Mouse (Mus musculus): ENCODE results near the gene Herc1. TPM values are rescaled to one million over a fixed set of nuclear protein-coding genes. Genes with fewer than 3 reads are reported as not detected.

Gene Herc1
- polyA plus RNA-seq (2015; fragmentation: Nextera tagmentation; extraction: Ambion mirVana) = 10.0 TPM in 2 replicates

DNA sequence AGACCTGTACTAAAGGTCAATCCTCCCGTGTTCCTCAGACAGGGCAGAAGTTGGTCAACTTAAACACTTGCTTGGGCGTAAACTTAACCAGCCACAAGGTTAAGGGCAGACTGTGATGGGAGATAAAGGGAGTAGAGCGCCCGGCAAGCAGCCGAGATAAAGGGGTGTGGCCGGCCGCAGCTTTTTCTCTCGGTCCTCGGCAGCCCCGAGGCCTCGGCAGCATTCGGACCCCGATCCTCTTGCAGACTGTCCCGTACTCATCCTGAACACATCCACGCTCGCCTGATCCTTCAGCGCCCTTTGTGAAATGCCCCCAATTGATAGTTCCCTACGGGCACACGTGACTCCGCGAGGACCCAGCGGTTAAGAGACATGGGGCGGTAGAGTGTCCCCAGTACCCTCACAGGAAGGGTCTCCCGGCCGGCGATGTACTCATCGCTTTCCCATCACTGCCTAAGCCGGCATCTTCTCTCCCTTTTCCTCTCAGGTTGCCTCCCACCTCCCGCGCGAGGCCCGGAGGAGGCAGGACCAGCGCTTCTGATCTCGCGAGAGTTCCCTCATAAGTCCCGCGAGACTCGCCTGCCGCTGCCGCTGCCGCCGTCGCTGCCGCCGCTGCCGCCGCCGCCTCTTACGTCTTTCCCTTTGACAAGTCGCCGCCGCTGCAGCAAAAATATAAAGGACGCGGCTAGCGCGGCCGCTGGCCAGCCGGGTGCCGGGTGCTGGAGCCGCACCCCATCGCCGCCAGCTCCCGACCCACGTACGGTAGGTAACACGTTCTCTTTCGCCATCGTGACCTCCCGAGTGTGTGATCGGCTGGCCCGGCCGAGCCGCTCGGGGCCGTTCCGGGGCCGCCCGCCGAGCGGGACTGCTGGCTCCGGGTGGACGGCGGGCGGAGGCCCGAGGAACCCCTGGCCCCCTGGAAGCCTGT is at the start of gene Herc1:
Gene Herc1, plus strand, starts transcription at position 591 of the 928 bp plus-strand sequence.

GRCm38 (mm10) chr9:66514256-66514770 is 164.1 kb downstream of the Herc1 start, which contains the start of gene Fbxl22:
Gene Fbxl22 (minus strand): TSS chr9:66514593.

Other genes starting within 250 kb of the Herc1 start
- gene Snx1, start 223.9 kb upstream of the Herc1 start, polyA plus RNA-seq (2015; fragmentation: Nextera tagmentation; extraction: Ambion mirVana) = 88.6 and 92.1 TPM in 2 replicates
- 82.4 and 96.2 TPM in 2 replicates for gene Ciao2a, start 223.8 kb upstream of the Herc1 start, polyA plus RNA-seq (2015; fragmentation: Nextera tagmentation; extraction: Ambion mirVana)
- gene Dapk2, start 192.2 kb upstream of the Herc1 start, polyA plus RNA-seq (2015; fragmentation: Nextera tagmentation; extraction: Ambion mirVana) = 6.1 and 6.6 TPM in 2 replicates
- gene Fbxl22, start 164.1 kb downstream of the Herc1 start, polyA plus RNA-seq (2015; fragmentation: Nextera tagmentation; extraction: Ambion mirVana) = 261 and 266 TPM in 2 replicates
- gene Usp3, start 242.7 kb downstream of the Herc1 start, polyA plus RNA-seq (2015; fragmentation: Nextera tagmentation; extraction: Ambion mirVana) = 28.6 and 33.1 TPM in 2 replicates